Mouse (Mus musculus) retina, embryonic 14.5 days (tissue): ENCODE measurements at regions not wholly inside any gene's neighbourhood (a gene's known extent, or its start where the extent isn't known, plus 50 kb on each side); places are given as distances from the start of the nearest gene placed in this dataset.
A peak's percentile ranks its signal among the peaks of the same experiment; 100 is the strongest.
"Not testable (repeated sequence)": the region's sequence is repeated elsewhere in the genome, so short reads cannot be mapped to it uniquely, and the experiment has no call there.

Experiments
- DNase-seq: peaks from one replicate; pipeline ENCODE4 v3.0.0-alpha.2; 2015; ENCODE audit warnings: low spot score

- peak; percentile 10 for DNase-seq
Measured at GRCm38 (mm10) chr16:73182258-73182657, 874.2 kb downstream of the Robo1 start.

- DNase-seq = no peak
Measured at GRCm38 (mm10) chr16:73155447-73155846, 847.3 kb downstream of the Robo1 start.

- DNase-seq = not testable (repeated sequence)
Measured at GRCm38 (mm10) chr16:73127927-73128326, 819.8 kb downstream of the Robo1 start.

GRCm38 (mm10) chr16:73120568-73120967 is 812.5 kb downstream of the Robo1 start:
- DNase-seq = no peak

GRCm38 (mm10) chr16:73117338-73117737 is 809.2 kb downstream of the Robo1 start:
- DNase-seq = no peak

GRCm38 (mm10) chr16:73108021-73108452 is 799.9 kb downstream of the Robo1 start:
- DNase-seq = peak; percentile 51

GRCm38 (mm10) chr16:73107608-73108007 is 799.5 kb downstream of the Robo1 start:
- no peak for DNase-seq

- no peak for DNase-seq
Measured at GRCm38 (mm10) chr16:73105496-73105895, 797.4 kb downstream of the Robo1 start.

- DNase-seq = no peak
Measured at GRCm38 (mm10) chr16:73100273-73100672, 792.2 kb downstream of the Robo1 start.

- DNase-seq = peak; percentile 72
Measured at GRCm38 (mm10) chr16:73098760-73099159, 790.7 kb downstream of the Robo1 start.

- no peak for DNase-seq
Measured at GRCm38 (mm10) chr16:73097176-73097575, 789.1 kb downstream of the Robo1 start.

- no peak for DNase-seq
Measured at GRCm38 (mm10) chr16:73096091-73097083, 788.3 kb downstream of the Robo1 start.
